Mouse (Mus musculus) lung, embryonic 15.5 days (tissue): ENCODE data around the gene S100a7a. TPM values are rescaled to one million over a fixed set of nuclear protein-coding genes. Genes with fewer than 3 reads are reported as not detected.

Experiments used
- ATAC-seq: fragments of 200-750 bp; cut with Nextera tagmentation; 2 replicates; pipeline ENCODE4 v1.8.0; 2017; ENCODE audit warnings: moderate number of reproducible peaks, borderline replicate concordance; ENCODE audit not compliant: low FRiP score, low TSS enrichment; ENCODE audit errors: extremely low read depth
- H3K27ac ChIP-seq: fragments of 300-500 bp; sonication (generic); 2 replicates; pipeline ENCODE4 v1.5.1; 2015; ENCODE audit warnings: moderate library complexity, mild to moderate bottlenecking, inconsistent platforms
- H3K27me3 ChIP-seq: fragments of 300-500 bp; sonication (generic); 2 replicates; pipeline ENCODE4 v1.6.1; 2015; ENCODE audit warnings: inconsistent platforms
- H3K36me3 ChIP-seq: fragments of 300-500 bp; sonication (generic); 2 replicates; pipeline ENCODE4 v1.6.1; 2015; ENCODE audit warnings: inconsistent platforms
- H3K4me1 ChIP-seq: fragments of 300-500 bp; sonication (generic); 2 replicates; pipeline ENCODE4 v1.6.1; 2015; ENCODE audit warnings: inconsistent platforms
- H3K4me2 ChIP-seq: fragments of 300-500 bp; sonication (generic); 2 replicates; pipeline ENCODE4 v1.6.1; 2015; ENCODE audit warnings: inconsistent platforms, mild to moderate bottlenecking, moderate library complexity
- H3K4me3 ChIP-seq: fragments of 300-500 bp; sonication (generic); 2 replicates; pipeline ENCODE4 v1.5.1; 2015; ENCODE audit warnings: mild to moderate bottlenecking, inconsistent platforms
- H3K9ac ChIP-seq: fragments of 300-500 bp; sonication (generic); 2 replicates; pipeline ENCODE4 v1.6.1; 2015; ENCODE audit warnings: inconsistent platforms
- H3K9me3 ChIP-seq: fragments of 300-500 bp; sonication (generic); 2 replicates; pipeline ENCODE4 v1.6.1; 2016; ENCODE audit warnings: inconsistent platforms
- WGBS: fragments of 180-500 bp; shearing (Covaris S2); methylation state at CpG from one replicate; pipeline ENCODE4 v1.1.7; 2015; 5-methylcytosine and 5-hydroxymethylcytosine counted together
- polyA plus RNA-seq: library from polyadenylated mRNA; unstranded; fragments of >200 nt; fragmentation: Nextera tagmentation; extraction: Ambion mirVana; gene quantifications from 2 replicates; pipeline ENCODE4 v1.2.1, GENCODE M21; 2015

S100a7a gene
- polyA plus RNA-seq, 1 experiment from 2014 or later = 0.11 TPM

GRCm38 (mm10) chr3:90668846-90669245 is 15.0 kb downstream of the S100a7a start, which contains the start of gene S100a8:
Gene S100a8, plus strand, starts transcription at chr3:90668978.
- no peaks in the 10 kb centered on the region for H3K36me3 ChIP-seq
- no peaks in the 10 kb centered on the region for H3K4me1 ChIP-seq
- no peaks in the 10 kb centered on the region for H3K9me3 ChIP-seq
- 52% methylated on average over 8 of the region's 8 CpGs for WGBS
- H3K4me3 ChIP-seq = no peak within 1 kb of the TSS
- peak; percentile 39; the same call in 1 of the 2 replicates for ATAC-seq
- H3K27me3 ChIP-seq = no peaks in the 10 kb centered on the region
- no peak within 1 kb of the TSS for H3K9ac ChIP-seq
- H3K27ac ChIP-seq = no peak within 1 kb of the TSS
- H3K4me2 ChIP-seq = no peak within 1 kb of the TSS

- Histone ChIP-seq H3K9me3 (no peaks in the 10 kb centered on the region), H3K9ac (no peak overlapping the region), H3K36me3 (no peaks in the 10 kb centered on the region), H3K4me3 (no peak overlapping the region), H3K4me2 (no peak overlapping the region), H3K4me1 (no peaks in the 10 kb centered on the region), H3K27ac (no peak overlapping the region), H3K27me3 (no peaks in the 10 kb centered on the region)
- WGBS = 42% methylated on average over 3 of the region's 3 CpGs
- no peak for ATAC-seq
Observed at GRCm38 (mm10) chr3:90678656-90679055, 24.8 kb downstream of the S100a7a start.

DNA sequence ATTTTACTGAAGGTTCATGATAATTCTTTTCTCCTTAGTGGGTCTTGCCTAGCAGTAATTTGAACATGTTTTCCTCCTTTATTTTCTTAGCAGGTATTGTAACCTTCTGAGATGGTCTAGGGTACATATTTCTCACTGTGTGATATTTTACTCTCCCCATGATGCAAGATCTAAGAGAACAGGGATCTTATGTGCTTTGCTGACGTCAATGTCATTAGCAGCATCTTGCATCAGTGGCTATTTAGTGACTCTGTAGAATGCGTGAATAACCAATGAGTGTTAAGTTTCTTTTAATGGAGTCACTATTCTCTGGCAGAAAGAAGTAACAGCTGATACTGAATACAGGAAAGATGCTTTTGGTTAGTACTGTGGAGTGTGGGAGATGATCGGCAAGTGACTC is 30.1 kb downstream of the S100a7a start:
- Histone ChIP-seq H3K36me3 (no peaks in the 10 kb centered on the region), H3K4me3 (no peak overlapping the region), H3K27me3 (no peaks in the 10 kb centered on the region), H3K9me3 (no peaks in the 10 kb centered on the region), H3K9ac (no peak overlapping the region), H3K4me2 (no peak overlapping the region), H3K4me1 (no peaks in the 10 kb centered on the region), H3K27ac (no peak overlapping the region)
- ATAC-seq = no peak
- 80% methylated on average over 3 of the region's 3 CpGs for WGBS

DNA sequence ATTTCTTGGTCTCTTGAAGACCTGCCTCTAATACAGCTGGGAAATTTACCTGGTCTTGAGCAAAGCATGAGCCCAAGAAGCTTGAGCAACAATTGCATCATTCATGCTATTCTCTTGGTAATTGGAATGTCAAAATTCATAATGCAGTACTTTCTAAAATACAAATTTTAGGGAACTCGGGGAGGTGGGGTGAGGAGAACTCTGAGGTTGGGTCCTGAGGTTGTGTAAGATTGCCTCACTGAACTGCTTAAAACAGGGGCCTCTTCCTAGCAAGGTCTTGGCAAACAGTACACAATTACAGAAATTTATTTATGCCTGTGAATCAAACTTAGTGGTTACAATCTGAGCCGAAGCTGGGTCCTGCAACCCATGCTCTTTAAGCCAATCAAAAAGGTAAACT is 33.0 kb downstream of the S100a7a start:
- 63% methylated on average over 2 of the region's 2 CpGs for WGBS
- H3K36me3 ChIP-seq = no peaks in the 10 kb centered on the region

GRCm38 (mm10) chr3:90693496-90693895 is 39.7 kb downstream of the S100a7a start:
- no peaks in the 10 kb centered on the region for H3K27me3 ChIP-seq
- H3K4me1 ChIP-seq = no peaks in the 10 kb centered on the region
- H3K4me3 ChIP-seq = no peak overlapping the region
- H3K9me3 ChIP-seq = no peaks in the 10 kb centered on the region
- no peaks in the 10 kb centered on the region for H3K36me3 ChIP-seq
- H3K27ac ChIP-seq = no peak overlapping the region
- H3K4me2 ChIP-seq = no peak overlapping the region
- ATAC-seq = no peak
- 76% methylated on average over 2 of the region's 2 CpGs for WGBS
- H3K9ac ChIP-seq = no peak overlapping the region

More for the DNA sequence above, 33.0 kb downstream of the S100a7a start:
- no peak for ATAC-seq
- Histone ChIP-seq H3K4me3 (no peak overlapping the region), H3K4me2 (no peak overlapping the region), H3K4me1 (no peaks in the 10 kb centered on the region), H3K27ac (no peak overlapping the region), H3K27me3 (no peaks in the 10 kb centered on the region), H3K9ac (no peak overlapping the region), H3K9me3 (no peaks in the 10 kb centered on the region)

DNA sequence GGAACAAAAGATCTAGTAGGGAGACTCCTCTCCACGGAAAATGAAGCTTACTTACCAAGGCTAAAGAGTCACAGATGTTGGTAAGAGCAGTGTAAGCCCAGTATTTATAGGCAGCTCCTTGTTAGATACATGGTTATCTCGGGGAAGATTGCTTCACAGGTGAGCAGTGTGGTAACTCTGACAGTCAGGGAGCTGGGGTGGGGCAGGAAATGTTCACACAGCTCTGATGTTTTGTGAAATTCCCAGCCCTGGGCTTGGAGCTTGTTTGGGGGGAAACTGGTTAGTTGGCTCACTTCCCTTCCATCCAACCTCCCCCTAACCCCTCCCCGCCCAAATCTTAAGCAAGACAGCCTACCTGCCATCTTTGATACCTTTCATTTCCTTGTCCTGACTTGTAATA is 41.8 kb downstream of the S100a7a start, which contains the start of gene S100a9:
Gene S100a9, minus strand, starts transcription at position 109 of the 400 bp plus-strand sequence.
- Histone ChIP-seq H3K9me3 (no peaks in the 10 kb centered on the region), H3K27me3 (no peaks in the 10 kb centered on the region), H3K27ac (no peak within 1 kb of the TSS), H3K4me1 (no peaks in the 10 kb centered on the region), H3K4me2 (no peak within 1 kb of the TSS), H3K4me3 (no peak within 1 kb of the TSS), H3K36me3 (no peaks in the 10 kb centered on the region), H3K9ac (no peak within 1 kb of the TSS)
- WGBS = 58% methylated on average over 3 of the region's 3 CpGs
- no peak for ATAC-seq

GRCm38 (mm10) chr3:90702244-90702643 is 48.4 kb downstream of the S100a7a start:
- Histone ChIP-seq H3K4me1 (no peaks in the 10 kb centered on the region), H3K36me3 (no peaks in the 10 kb centered on the region), H3K9ac (no peak overlapping the region), H3K4me2 (no peak overlapping the region), H3K9me3 (no peaks in the 10 kb centered on the region), H3K27ac (no peak overlapping the region), H3K27me3 (no peaks in the 10 kb centered on the region), H3K4me3 (no peak overlapping the region)
- 86% methylated on average over 2 of the region's 2 CpGs for WGBS
- ATAC-seq = no peak

Other genes starting within 250 kb of the S100a7a start
- gene Ints3, start 220.4 kb upstream of the S100a7a start, polyA plus RNA-seq = 30.8 and 33.3 TPM in 2 replicates
- 17.3 and 21.0 TPM in 2 replicates for gene Npr1, start 188.2 kb upstream of the S100a7a start, polyA plus RNA-seq
- 208 and 219 TPM in 2 replicates for gene Ilf2, start 177.9 kb upstream of the S100a7a start, polyA plus RNA-seq
- 77.3 and 85.6 TPM in 2 replicates for gene Snapin, start 163.0 kb upstream of the S100a7a start, polyA plus RNA-seq
- gene Chtop, start 144.5 kb upstream of the S100a7a start, polyA plus RNA-seq = 154 TPM in 2 replicates
- gene S100a1, start 139.6 kb upstream of the S100a7a start, polyA plus RNA-seq = 42.8 and 45.3 TPM in 2 replicates
- gene S100a13, start 139.6 kb upstream of the S100a7a start, polyA plus RNA-seq = 43.9 and 44.6 TPM in 2 replicates
- gene S100a14, start 127.2 kb upstream of the S100a7a start, polyA plus RNA-seq = 7.9 and 12.6 TPM in 2 replicates
- 217 and 233 TPM in 2 replicates for gene S100a16, start 116.8 kb upstream of the S100a7a start, polyA plus RNA-seq
- 0.20 and 0.65 TPM in 2 replicates for gene S100a3, start 93.4 kb upstream of the S100a7a start, polyA plus RNA-seq
- gene S100a2, start 63.8 kb upstream of the S100a7a start, polyA plus RNA-seq = not detected in 2 replicates
- gene Gm42674, start 52.1 kb upstream of the S100a7a start, polyA plus RNA-seq = not detected in 2 replicates
- gene S100a4, start 50.2 kb upstream of the S100a7a start, polyA plus RNA-seq = 6.0 and 8.9 TPM in 2 replicates
- not detected in 2 replicates for gene S100a5, start 45.5 kb upstream of the S100a7a start, polyA plus RNA-seq
- 148 and 158 TPM in 2 replicates for gene S100a6, start 41.1 kb upstream of the S100a7a start, polyA plus RNA-seq
- gene S100a8, start 15.0 kb downstream of the S100a7a start, polyA plus RNA-seq = 20.9 and 28.2 TPM in 2 replicates
- gene S100a9, start 41.7 kb downstream of the S100a7a start, polyA plus RNA-seq = 10.8 and 13.2 TPM in 2 replicates
- not detected in 2 replicates for gene Pglyrp4, start 72.9 kb downstream of the S100a7a start, polyA plus RNA-seq
- not detected in 2 replicates for gene Gm5849, start 123.9 kb downstream of the S100a7a start, polyA plus RNA-seq